24 mouse cellular contexts compared by ENCODE assay signal in the genomic region with DNA sequence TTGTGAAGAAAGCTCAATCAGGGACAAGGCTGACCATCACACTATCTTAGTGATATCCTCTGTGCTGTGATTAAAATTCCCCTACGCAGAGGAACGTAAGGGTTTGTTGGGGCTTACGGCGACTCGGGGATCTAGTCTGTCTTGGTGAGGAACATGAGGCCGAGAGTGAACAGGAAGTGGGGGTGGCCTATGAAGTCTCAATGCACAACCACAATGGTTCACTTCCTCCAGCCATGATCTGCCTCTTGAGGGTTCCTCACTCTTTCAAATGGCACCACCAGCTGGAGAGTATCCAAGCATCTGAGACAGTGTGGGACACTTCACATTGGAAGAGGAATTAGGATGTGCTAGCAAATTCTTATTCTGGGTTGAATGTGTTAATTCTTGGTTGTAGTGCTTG.
"Had no signal": no experiment of that assay in that cellular context is flagged by ENCODE, and none has a peak within 500 bp of the region (broad histone marks: within the 10 kb centered on the region; RNA-seq: fewer than 3 reads in every experiment).

No protein-coding gene starts in this region.

- H3K4me3 ChIP-seq: heart, embryonic 10.5 days; heart, embryonic 12.5 days; intestine, embryonic 15.5 days; kidney, embryonic 15.5 days; limb, embryonic 13.5 days; limb, embryonic 15.5 days; liver, embryonic 12.5 days had no signal

- H3K27ac ChIP-seq: heart, embryonic 10.5 days; hindbrain, embryonic 14.5 days; intestine, embryonic 15.5 days; kidney, embryonic 15.5 days; kidney, postnatal 0 days; limb, embryonic 13.5 days; limb, embryonic 15.5 days; liver, embryonic 12.5 days had no signal

- H3K27me3 ChIP-seq: heart, embryonic 12.5 days; intestine, embryonic 15.5 days; kidney, embryonic 15.5 days; limb, embryonic 13.5 days; limb, embryonic 15.5 days had no signal

- H3K4me1 ChIP-seq: heart, embryonic 10.5 days; heart, embryonic 12.5 days; intestine, embryonic 15.5 days; kidney, embryonic 15.5 days; limb, embryonic 13.5 days; limb, embryonic 15.5 days; liver, embryonic 12.5 days had no signal

- H3K36me3 ChIP-seq: heart, embryonic 10.5 days; heart, embryonic 12.5 days; intestine, embryonic 15.5 days; kidney, embryonic 15.5 days; limb, embryonic 13.5 days; limb, embryonic 15.5 days; liver, embryonic 12.5 days had no signal

- ATAC-seq: hindbrain, embryonic 16.5 days; inflammation-experienced regulatory T-cells, adult 6 months; intestine, embryonic 15.5 days; intestine, postnatal 0 days; liver, embryonic 12.5 days had no signal

- DNase-seq: gastrocnemius, postnatal 14 days; gastrocnemius, postnatal 36 days; heart, adult 18-20 months; heart, postnatal 10 days; heart, postnatal 36 days; kidney, adult 18-20 months; kidney, adult 9 months; kidney, postnatal 14 days; kidney, postnatal 36 days; layer of hippocampus, adult 9-11 months; layer of hippocampus, postnatal 36 days; left cerebral cortex, postnatal 4 days had no signal

- H3K9ac ChIP-seq: heart, embryonic 12.5 days; hindbrain, embryonic 14.5 days; intestine, embryonic 15.5 days; kidney, embryonic 15.5 days; limb, embryonic 13.5 days; limb, embryonic 15.5 days; liver, embryonic 12.5 days had no signal

- H3K4me2 ChIP-seq: heart, embryonic 12.5 days; hindbrain, embryonic 14.5 days; intestine, embryonic 15.5 days; kidney, embryonic 15.5 days; limb, embryonic 13.5 days; limb, embryonic 15.5 days; liver, embryonic 12.5 days had no signal

- H3K9me3 ChIP-seq: heart, embryonic 10.5 days; heart, embryonic 12.5 days; intestine, embryonic 15.5 days; kidney, embryonic 15.5 days; limb, embryonic 13.5 days; limb, embryonic 15.5 days; liver, embryonic 12.5 days had no signal
